Mouse (Mus musculus) heart, embryonic 13.5 days (tissue): ENCODE measurements around the gene Slc7a14. TPM values are rescaled to one million over a fixed set of nuclear protein-coding genes. Genes with fewer than 3 reads are reported as not detected.

ENCODE experiments used
- ATAC-seq: fragments of 200-750 bp; cut with Nextera tagmentation; 2 replicates; pipeline ENCODE4 v1.8.0; 2017; ENCODE audit warnings: moderate TSS enrichment; ENCODE audit not compliant: insufficient number of reproducible peaks, low FRiP score, low TSS enrichment; ENCODE audit errors: extremely low read depth
- H3K27ac ChIP-seq: fragments of 300-500 bp; sonication (generic); replicated peaks from 2 replicates; pipeline ENCODE4 v1.5.1; 2015; ENCODE audit warnings: moderate library complexity, mild to moderate bottlenecking, inconsistent platforms
- H3K27me3 ChIP-seq: fragments of 300-500 bp; sonication (generic); replicated peaks from 2 replicates; pipeline ENCODE4 v1.6.1; 2015; ENCODE audit warnings: mild to moderate bottlenecking, inconsistent platforms
- H3K36me3 ChIP-seq: fragments of 300-500 bp; sonication (generic); 2 replicates; pipeline ENCODE4 v1.6.1; 2015; ENCODE audit warnings: mild to moderate bottlenecking, inconsistent platforms
- H3K4me1 ChIP-seq: fragments of 300-500 bp; sonication (generic); 2 replicates; pipeline ENCODE4 v1.6.1; 2015; ENCODE audit warnings: inconsistent platforms
- H3K4me2 ChIP-seq: fragments of 300-500 bp; sonication (generic); 2 replicates; pipeline ENCODE4 v1.6.1; 2015; ENCODE audit warnings: inconsistent platforms, mild to moderate bottlenecking, moderate library complexity
- H3K4me3 ChIP-seq: fragments of 300-500 bp; sonication (generic); 2 replicates; pipeline ENCODE4 v1.5.1; 2015; ENCODE audit warnings: moderate library complexity, mild to moderate bottlenecking, inconsistent platforms
- H3K9ac ChIP-seq: fragments of 300-500 bp; sonication (generic); 2 replicates; pipeline ENCODE4 v1.6.1; 2015; ENCODE audit warnings: inconsistent platforms, mild to moderate bottlenecking, moderate library complexity
- H3K9me3 ChIP-seq: fragments of 300-500 bp; sonication (generic); 2 replicates; pipeline ENCODE4 v1.6.1; 2016; ENCODE audit warnings: inconsistent platforms
- WGBS: fragments of 180-500 bp; shearing (Covaris S2); methylation state at CpG from one replicate; pipeline ENCODE4 v1.1.7; 2015; ENCODE audit warnings: mixed read lengths; 5-methylcytosine and 5-hydroxymethylcytosine counted together
- polyA plus RNA-seq: library from polyadenylated mRNA; unstranded; fragments of >200 nt; fragmentation: Nextera tagmentation; extraction: Ambion mirVana; gene quantifications from 2 replicates; pipeline ENCODE4 v1.2.1, GENCODE M21; 2015

Slc7a14 gene
- polyA plus RNA-seq, 1 experiment from 2014 or later, result 0.52 TPM

- peak overlapping the region; percentile 2; the same call in 1 of the 2 replicates for H3K27ac ChIP-seq
- H3K9ac ChIP-seq, result no peak overlapping the region
- H3K27me3 ChIP-seq, result no peaks in the 10 kb centered on the region
- no peak for ATAC-seq
- peaks cover 25% of the 10 kb centered on the region for H3K4me1 ChIP-seq
- H3K4me2 ChIP-seq, result no peak overlapping the region
- no peaks in the 10 kb centered on the region for H3K9me3 ChIP-seq
- no peak overlapping the region for H3K4me3 ChIP-seq
- 62% methylated on average over 3 of the region's 3 CpGs for WGBS
- no peaks in the 10 kb centered on the region for H3K36me3 ChIP-seq
Measured at GRCm38 (mm10) chr3:31260964-31261346, 49.2 kb downstream of the Slc7a14 start.

- Histone ChIP-seq H3K4me3 (no peak overlapping the region), H3K4me1 (peaks cover 25% of the 10 kb centered on the region), H3K36me3 (no peaks in the 10 kb centered on the region), H3K9ac (no peak overlapping the region), H3K27me3 (no peaks in the 10 kb centered on the region), H3K4me2 (no peak overlapping the region), H3K9me3 (no peaks in the 10 kb centered on the region), H3K27ac (peak overlapping the region; percentile 55)
- WGBS, result 22% methylated on average over 7 of the region's 7 CpGs
- peak; percentile 53; the same call in 1 of the 2 replicates for ATAC-seq
Measured at GRCm38 (mm10) chr3:31260329-31260963, 49.7 kb downstream of the Slc7a14 start.

GRCm38 (mm10) chr3:31259553-31260255 is 50.5 kb downstream of the Slc7a14 start:
- H3K27me3 ChIP-seq, result no peaks in the 10 kb centered on the region
- H3K36me3 ChIP-seq, result no peaks in the 10 kb centered on the region
- no peak for ATAC-seq
- peak overlapping the region; percentile 55 for H3K27ac ChIP-seq
- no peak overlapping the region for H3K4me3 ChIP-seq
- no peak overlapping the region for H3K9ac ChIP-seq
- H3K4me1 ChIP-seq, result peaks cover 22% of the 10 kb centered on the region
- H3K4me2 ChIP-seq, result no peak overlapping the region
- no peaks in the 10 kb centered on the region for H3K9me3 ChIP-seq
- 35% methylated on average over 7 of the region's 7 CpGs for WGBS

DNA sequence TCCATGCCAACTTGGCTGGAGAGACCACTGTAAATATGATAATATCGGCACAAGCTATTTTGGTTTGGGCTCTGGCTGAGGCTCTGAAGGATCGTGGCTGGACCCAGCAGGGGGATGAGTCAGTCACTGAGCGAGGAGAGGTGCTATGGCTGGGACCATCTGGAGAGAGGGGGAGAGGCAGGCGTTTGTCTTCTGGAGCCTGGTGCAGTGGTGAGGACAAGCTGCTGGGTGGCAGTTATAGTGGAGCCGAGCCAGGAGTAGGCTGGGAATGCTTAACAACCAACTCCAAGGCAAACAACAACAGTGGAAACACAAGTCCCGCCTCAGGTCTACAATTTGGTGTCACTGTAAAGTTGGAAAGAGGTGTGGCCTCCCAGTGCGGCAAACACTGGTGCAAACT is 55.8 kb downstream of the Slc7a14 start:
- H3K4me2 ChIP-seq, result no peak overlapping the region
- ATAC-seq, result no peak
- H3K9me3 ChIP-seq, result no peaks in the 10 kb centered on the region
- 56% methylated on average over 7 of the region's 7 CpGs for WGBS
- H3K4me1 ChIP-seq, result 0 out of 2 replicates have a peak, but pooled peaks cover 3% of the 10 kb centered on the region
- H3K4me3 ChIP-seq, result no peak overlapping the region
- H3K27ac ChIP-seq, result no peak overlapping the region
- H3K9ac ChIP-seq, result no peak overlapping the region
- no peaks in the 10 kb centered on the region for H3K36me3 ChIP-seq
- H3K27me3 ChIP-seq, result no peaks in the 10 kb centered on the region

- Histone ChIP-seq H3K36me3 (no peaks in the 10 kb centered on the region), H3K4me1 (0 out of 2 replicates have a peak, but pooled peaks cover 3% of the 10 kb centered on the region), H3K9ac (no peak overlapping the region), H3K4me3 (no peak overlapping the region), H3K9me3 (no peaks in the 10 kb centered on the region), H3K4me2 (no peak overlapping the region), H3K27ac (no peak overlapping the region), H3K27me3 (no peaks in the 10 kb centered on the region)
- WGBS, result 70% methylated on average over 9 of the region's 9 CpGs
- no peak for ATAC-seq
Measured at GRCm38 (mm10) chr3:31253862-31254261, 56.3 kb downstream of the Slc7a14 start.

GRCm38 (mm10) chr3:31252566-31252965 is 57.6 kb downstream of the Slc7a14 start:
- H3K4me3 ChIP-seq, result no peak overlapping the region
- H3K27ac ChIP-seq, result no peak overlapping the region; the same call in 1 of the 2 replicates
- H3K9me3 ChIP-seq, result no peaks in the 10 kb centered on the region
- H3K27me3 ChIP-seq, result 0 out of 2 replicates have a peak, but pooled peaks cover 3% of the 10 kb centered on the region
- 50% methylated on average over 3 of the region's 3 CpGs for WGBS
- H3K4me1 ChIP-seq, result 0 out of 2 replicates have a peak, but pooled peaks cover 3% of the 10 kb centered on the region
- peak; percentile 54 for ATAC-seq
- no peak overlapping the region for H3K4me2 ChIP-seq
- no peaks in the 10 kb centered on the region for H3K36me3 ChIP-seq
- no peak overlapping the region for H3K9ac ChIP-seq

GRCm38 (mm10) chr3:31243478-31243877 is 66.7 kb downstream of the Slc7a14 start:
- Histone ChIP-seq H3K4me3 (no peak overlapping the region), H3K27ac (no peak overlapping the region), H3K27me3 (peaks cover 3% of the 10 kb centered on the region), H3K4me2 (no peak overlapping the region), H3K9ac (no peak overlapping the region), H3K4me1 (peaks cover 11% of the 10 kb centered on the region; the same call in 1 of the 2 replicates), H3K9me3 (no peaks in the 10 kb centered on the region), H3K36me3 (no peaks in the 10 kb centered on the region)
- no peak for ATAC-seq
- 70% methylated on average over 1 of the region's 1 CpGs for WGBS

- H3K9ac ChIP-seq, result no peak overlapping the region
- no peak overlapping the region for H3K27ac ChIP-seq
- peaks cover 11% of the 10 kb centered on the region; the same call in 1 of the 2 replicates for H3K4me1 ChIP-seq
- no peaks in the 10 kb centered on the region for H3K9me3 ChIP-seq
- WGBS, result 83% methylated on average over 8 of the region's 8 CpGs
- no peak for ATAC-seq
- H3K27me3 ChIP-seq, result peaks cover 7% of the 10 kb centered on the region
- H3K4me2 ChIP-seq, result no peak overlapping the region
- H3K36me3 ChIP-seq, result no peaks in the 10 kb centered on the region
- no peak overlapping the region for H3K4me3 ChIP-seq
Measured at GRCm38 (mm10) chr3:31240840-31241239, 69.3 kb downstream of the Slc7a14 start.

DNA sequence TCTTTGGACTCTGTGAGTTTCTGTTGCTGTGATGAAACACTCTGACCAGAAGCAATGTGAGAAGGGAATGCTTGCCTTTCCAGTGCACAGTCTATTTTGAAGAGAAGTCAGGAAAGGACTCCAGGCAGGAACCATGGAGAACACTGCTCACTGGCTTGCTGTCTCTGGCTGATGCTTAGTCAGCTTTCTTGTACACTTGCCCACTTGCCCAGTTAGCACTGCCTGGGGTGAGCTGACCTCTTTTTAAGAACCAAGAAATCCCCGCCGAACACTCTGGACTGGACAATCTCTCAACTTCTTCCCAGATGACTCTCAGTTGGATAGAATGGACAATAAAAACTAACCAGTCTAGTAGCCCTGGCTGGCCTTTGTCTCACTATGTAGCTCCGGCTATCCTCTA is 70.5 kb downstream of the Slc7a14 start:
- H3K27me3 ChIP-seq, result peaks cover 7% of the 10 kb centered on the region
- no peak overlapping the region for H3K27ac ChIP-seq
- no peaks in the 10 kb centered on the region for H3K9me3 ChIP-seq
- WGBS, result 82% methylated on average over 3 of the region's 3 CpGs
- no peaks in the 10 kb centered on the region for H3K36me3 ChIP-seq
- no peak overlapping the region for H3K9ac ChIP-seq
- no peak overlapping the region for H3K4me3 ChIP-seq
- no peak for ATAC-seq
- H3K4me1 ChIP-seq, result 0 out of 2 replicates have a peak, but pooled peaks cover 3% of the 10 kb centered on the region
- H3K4me2 ChIP-seq, result no peak overlapping the region

- Histone ChIP-seq H3K4me1 (0 out of 2 replicates have a peak, but pooled peaks cover 8% of the 10 kb centered on the region), H3K27me3 (peaks cover 7% of the 10 kb centered on the region; the same call in 1 of the 2 replicates), H3K9ac (no peak overlapping the region), H3K4me3 (no peak overlapping the region), H3K36me3 (no peaks in the 10 kb centered on the region), H3K4me2 (no peak overlapping the region), H3K9me3 (no peaks in the 10 kb centered on the region), H3K27ac (no peak overlapping the region)
- no peak for ATAC-seq
- 42% methylated on average over 3 of the region's 3 CpGs for WGBS
Measured at GRCm38 (mm10) chr3:31237936-31238335, 72.2 kb downstream of the Slc7a14 start.

GRCm38 (mm10) chr3:31236146-31236545 is 74.0 kb downstream of the Slc7a14 start:
- 59% methylated on average over 3 of the region's 3 CpGs for WGBS
- Histone ChIP-seq H3K36me3 (no peaks in the 10 kb centered on the region), H3K9ac (no peak overlapping the region), H3K27me3 (peaks cover 7% of the 10 kb centered on the region; the same call in 1 of the 2 replicates), H3K9me3 (no peaks in the 10 kb centered on the region), H3K4me3 (no peak overlapping the region), H3K27ac (no peak overlapping the region), H3K4me2 (no peak overlapping the region), H3K4me1 (0 out of 2 replicates have a peak, but pooled peaks cover 4% of the 10 kb centered on the region)
- ATAC-seq, result no peak
